Mouse (Mus musculus) erythroblast, adult 5-6 weeks (primary cell): ENCODE results near the gene Uap1. TPM values are rescaled to one million over a fixed set of nuclear protein-coding genes. Genes with fewer than 3 reads are reported as not detected.
A peak's percentile ranks its signal among the peaks of the same experiment; 100 is the strongest.

Experiments
- ATAC-seq: replicated peaks from 2 replicates; pipeline ENCODE4 v1.8.0; 2016; ENCODE audit warnings: moderate number of reproducible peaks, mild to moderate bottlenecking, moderate TSS enrichment, inconsistent platforms; ENCODE audit not compliant: poor library complexity, low FRiP score, severe bottlenecking
- total RNA-seq, 2 experiments: library from RNA; stranded (forward) in 1 of 2; stranded (reverse) in 1 of 2; fragments of 150-400 nt in 1 of 2; fragments of 200-764, 138-1000 nt in 1 of 2; gene quantifications; 2 replicates each; pipeline versions ENCODE4 v1.2.3 to v1.2.4; 2015 to 2017; ENCODE audit warnings: low replicate concordance in 2 of 2

Uap1 gene
- total RNA-seq, 2 experiments from 2014 or later = 14.8 to 29.2 TPM

- ATAC-seq = peak; percentile 37
These were observed 555 bp downstream of the Uap1 start for GRCm38 (mm10) chr1:170173991-170174813.

DNA sequence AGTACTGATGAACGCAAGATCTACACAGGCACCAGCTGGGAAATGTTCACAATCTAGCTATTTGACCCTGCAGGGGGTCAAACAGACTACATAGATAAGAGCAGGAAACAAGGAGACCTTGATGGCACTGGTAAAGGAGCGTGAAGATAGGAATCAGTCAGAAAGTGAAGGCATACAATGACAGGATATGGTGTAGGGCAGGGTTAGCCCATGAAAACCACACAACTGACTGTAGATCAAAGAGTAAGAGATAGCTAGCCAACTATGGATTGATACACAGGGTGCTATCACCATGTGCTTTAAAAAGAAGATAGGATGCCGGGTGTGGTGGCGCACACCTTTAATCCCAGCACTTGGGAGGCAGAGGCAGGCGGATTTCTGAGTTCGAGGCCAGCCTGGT is 7.0 kb downstream of the Uap1 start:
- ATAC-seq = no peak

DNA sequence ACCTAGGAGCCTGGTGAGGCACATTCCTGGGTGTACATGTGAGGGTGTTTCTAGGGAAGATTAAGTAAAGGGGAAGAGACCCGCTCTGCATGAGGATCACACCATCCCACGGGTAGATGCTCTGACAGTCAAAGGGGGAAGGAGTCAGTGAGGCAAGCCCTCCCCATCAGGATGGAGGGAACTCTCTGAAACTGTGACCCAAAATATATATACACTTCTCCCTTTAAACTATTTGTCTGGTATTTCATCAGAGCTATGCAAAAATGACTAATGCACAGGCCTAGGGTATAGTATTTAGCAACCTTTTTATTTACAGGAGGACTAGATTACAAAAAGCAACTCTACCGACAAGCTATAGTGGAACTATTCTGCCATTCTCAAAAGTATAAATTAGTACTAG is 9.8 kb downstream of the Uap1 start:
- no peak for ATAC-seq

GRCm38 (mm10) chr1:170164053-170164614 is 10.6 kb downstream of the Uap1 start:
- no peak for ATAC-seq

GRCm38 (mm10) chr1:170163398-170163943 is 11.3 kb downstream of the Uap1 start:
- ATAC-seq = no peak

DNA sequence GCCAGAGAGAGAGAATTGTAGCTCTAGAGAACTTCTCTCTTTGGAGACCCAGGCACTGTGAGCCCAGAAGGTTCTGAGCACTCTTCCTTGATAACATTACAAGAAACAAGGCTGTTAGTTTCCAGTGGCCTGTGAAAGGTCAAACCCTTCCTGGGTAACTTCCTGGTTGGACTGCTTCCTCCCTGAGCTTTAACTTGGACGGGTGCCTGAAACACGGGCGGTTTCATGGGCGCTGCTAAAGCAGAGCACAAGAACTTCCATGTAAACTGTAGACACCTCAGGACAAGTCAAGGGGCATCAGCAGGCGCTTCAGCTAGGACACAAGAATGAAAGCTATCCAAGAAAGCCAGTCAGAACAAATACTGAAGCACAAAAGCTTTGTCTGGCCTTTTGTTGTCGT is 12.9 kb downstream of the Uap1 start:
- no peak for ATAC-seq

GRCm38 (mm10) chr1:170160397-170160938 is 14.3 kb downstream of the Uap1 start:
- ATAC-seq = no peak

DNA sequence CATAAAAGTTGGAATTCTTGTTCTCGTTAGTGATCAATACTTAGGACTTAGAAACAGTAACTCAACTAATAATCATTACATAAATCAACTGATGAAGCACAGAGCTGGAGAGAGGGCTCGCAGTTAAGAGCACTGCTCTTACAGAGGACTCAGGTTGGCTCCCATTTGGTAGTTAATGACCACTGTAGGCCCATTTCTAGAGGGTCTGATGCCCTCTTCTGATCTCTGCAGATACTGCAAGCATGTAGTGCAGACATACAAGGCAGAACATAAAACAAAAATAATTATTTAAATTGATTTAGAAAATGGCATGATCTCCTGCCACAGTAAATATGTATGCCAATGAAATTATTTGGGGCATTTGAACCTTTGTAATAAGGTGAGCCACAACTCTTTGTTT is 15.1 kb downstream of the Uap1 start:
- no peak for ATAC-seq

DNA sequence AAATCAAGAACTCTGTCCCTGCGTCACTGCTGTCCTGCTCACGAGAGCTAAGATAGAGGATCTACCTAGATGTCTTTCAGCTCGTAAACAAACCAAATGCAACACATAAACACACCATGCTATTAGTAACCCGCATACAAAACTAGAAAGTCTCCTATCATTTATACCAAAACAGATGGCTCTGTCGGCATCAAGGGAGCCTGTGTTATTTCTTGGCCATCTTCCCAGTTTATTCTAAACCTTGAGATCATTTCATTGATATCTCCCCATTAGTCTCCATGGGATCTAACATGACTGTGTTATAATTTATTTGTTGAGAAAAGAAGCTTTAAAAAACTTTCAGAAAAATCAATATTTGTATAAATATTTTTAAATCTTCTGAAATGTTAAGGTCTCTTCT is 19.0 kb downstream of the Uap1 start:
- no peak for ATAC-seq

DNA sequence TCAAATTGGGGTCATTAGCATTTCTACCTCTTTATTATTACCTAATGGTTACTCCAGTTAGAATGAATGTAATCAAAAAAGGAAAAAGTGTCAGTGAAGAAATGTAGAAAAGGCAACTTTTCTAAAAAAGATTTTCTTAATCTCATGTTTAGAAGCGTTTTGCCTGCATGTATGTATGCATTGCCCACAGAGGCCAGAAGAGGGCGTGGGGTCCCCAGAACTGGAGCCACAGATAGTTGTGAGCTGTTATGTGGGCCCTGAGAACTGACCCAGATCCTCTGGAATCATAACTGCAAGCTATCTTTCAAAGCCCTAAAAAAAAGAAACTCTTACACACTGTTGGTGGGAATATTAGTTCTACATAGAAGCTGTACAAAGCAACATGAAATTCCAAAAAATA is 19.5 kb downstream of the Uap1 start:
- ATAC-seq = peak; percentile 52; the same call in 1 of the 2 replicates

- ATAC-seq = no peak
These were observed 20.8 kb downstream of the Uap1 start for GRCm38 (mm10) chr1:170153986-170154385.

DNA sequence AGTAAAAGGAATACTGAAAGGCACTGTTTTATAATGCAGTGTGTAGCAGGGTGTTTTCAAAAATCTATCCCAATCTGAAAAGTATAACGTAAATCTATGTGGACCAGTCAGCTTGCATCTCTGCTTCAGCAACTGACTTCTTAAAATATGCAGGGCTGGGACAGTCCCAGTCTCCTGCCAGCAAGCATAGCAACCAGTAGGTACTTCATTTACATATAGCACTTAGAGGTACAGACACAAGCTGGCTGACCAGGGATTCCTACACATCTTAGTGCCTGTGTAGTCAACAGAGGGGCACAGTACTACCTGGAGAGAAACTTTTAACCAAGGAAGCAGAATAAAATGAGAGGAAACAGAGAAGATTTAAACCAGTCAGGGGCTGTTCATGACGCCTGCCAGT is 22.2 kb downstream of the Uap1 start:
- ATAC-seq = no peak

DNA sequence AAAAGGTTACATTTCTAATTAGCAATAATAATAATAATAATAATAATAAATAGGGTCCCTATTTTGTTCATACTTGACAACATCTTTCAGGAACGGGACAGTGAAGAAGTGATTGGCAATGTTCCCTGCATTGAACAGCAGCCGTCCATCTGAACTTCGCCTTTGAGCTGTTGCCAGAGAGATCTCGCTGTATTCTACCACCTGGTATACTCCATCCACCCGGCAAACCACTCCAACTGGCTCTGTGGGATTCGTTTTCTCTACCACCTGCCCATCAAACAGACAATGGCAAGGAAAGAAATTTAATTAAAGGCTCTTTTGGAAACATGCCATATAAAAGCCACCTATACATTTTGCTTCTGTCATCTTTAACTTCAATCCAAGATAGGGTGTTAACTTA is 23.9 kb downstream of the Uap1 start:
- ATAC-seq = no peak

GRCm38 (mm10) chr1:170149756-170150155 is 25.0 kb downstream of the Uap1 start:
- no peak for ATAC-seq

GRCm38 (mm10) chr1:170148536-170148935 is 26.2 kb downstream of the Uap1 start:
- 0 out of 2 replicates have a peak, but pooled peaks have one; percentile 34 for ATAC-seq

DNA sequence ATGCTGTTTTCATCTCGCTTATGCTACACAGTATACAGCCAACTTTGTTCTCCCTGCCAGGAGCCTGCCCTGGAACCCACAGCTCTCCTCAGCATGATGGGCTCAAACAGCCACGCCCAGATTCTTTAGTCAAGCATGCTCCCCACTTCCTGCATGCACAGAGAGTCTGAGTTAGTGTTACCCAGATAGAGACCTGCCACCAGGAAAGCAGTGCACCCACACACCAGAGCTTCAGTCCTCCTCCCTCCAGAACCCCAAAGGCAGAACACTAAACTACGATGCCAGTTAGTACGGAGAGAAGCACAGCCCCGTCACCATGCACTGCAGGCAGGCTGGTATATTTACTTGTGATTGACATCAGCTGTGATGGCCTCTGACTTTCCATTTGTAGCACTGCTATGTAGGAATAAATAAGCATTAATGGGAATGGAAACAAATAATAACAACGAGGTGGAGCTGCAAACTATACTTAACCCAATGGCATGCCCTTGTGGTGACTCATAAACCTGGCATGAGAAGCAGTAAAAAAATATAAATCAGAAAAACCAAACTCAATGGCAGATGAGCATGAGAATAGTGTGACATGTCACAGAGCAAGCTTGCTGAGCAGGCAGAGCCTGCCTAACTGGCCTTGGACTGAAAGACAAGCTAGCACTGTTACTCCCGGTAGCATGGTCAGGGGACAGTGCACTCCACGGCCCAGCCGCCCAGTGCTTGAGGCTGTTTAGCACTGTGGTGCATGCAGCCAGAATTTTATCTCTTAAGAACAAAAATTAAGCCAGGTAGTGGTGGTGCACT is 26.9 kb downstream of the Uap1 start:
- ATAC-seq = peak; percentile 69

DNA sequence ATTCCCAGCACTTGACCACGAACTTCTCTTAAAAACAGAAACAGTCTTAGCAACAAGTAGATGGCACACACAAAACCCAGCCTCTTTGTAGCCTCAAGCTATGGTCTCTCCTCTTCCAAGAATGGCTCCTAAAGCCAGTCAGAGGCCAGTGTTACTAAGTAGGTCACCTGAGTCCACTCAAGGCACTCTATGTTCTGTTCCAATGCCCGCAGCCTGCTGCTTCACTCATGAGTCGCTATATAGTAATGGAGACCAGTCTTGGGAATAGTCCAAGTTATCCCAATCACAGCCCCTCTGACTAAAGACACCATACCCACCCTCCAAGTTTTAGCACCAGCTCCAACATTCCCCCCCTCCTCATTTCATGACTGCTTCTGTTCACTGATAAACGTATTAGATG is 29.2 kb downstream of the Uap1 start:
- ATAC-seq = no peak

DNA sequence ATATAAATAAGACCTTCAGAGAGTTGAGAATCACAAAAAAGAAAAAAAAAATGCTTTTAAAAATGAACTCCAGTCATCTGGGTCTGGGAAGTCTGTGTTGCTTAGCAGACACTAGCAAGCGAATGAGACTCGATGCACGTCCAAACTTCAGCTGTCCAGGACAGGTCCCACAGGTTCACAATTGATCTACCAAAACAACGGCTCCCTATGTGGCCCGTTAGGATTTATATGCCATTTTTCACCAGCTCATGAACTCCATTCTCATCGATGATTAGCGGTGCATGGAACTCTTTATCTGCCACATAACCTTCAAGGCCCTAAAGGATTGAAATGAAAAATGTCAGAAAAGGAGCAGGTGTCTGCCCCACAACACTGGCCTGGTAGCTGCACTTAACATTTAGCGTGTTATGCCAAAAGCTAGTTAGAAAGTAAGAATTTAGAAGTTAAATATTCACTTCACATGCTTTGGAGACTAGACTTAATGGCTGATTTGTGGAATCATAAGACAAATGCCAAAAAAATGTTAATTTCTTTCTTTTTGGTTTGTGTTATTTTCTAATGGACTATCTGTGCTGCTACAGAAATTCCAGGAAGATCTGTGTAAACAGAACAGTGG is 32.4 kb downstream of the Uap1 start:
- no peak for ATAC-seq

- no peak for ATAC-seq
These were observed 33.1 kb downstream of the Uap1 start for GRCm38 (mm10) chr1:170141626-170142025.
